Mouse (Mus musculus) layer of hippocampus, adult 2 months (tissue): ENCODE results near the gene Trhr2. TPM values are rescaled to one million over a fixed set of nuclear protein-coding genes. Genes with fewer than 3 reads are reported as not detected.

Source experiments
- DNase-seq, 2 experiments: peaks; one replicate each; pipeline ENCODE4 v3.0.0; 2022; ENCODE audit warnings: low spot score in 2 of 2
- H3K27ac ChIP-seq: fragments of 200-600 bp; 2 replicates; pipeline ENCODE4 v1.8.1; 2022
- H3K4me3 ChIP-seq: fragments of 200-600 bp; 2 replicates; pipeline ENCODE4 v1.8.1; 2022; ENCODE audit warnings: mild to moderate bottlenecking
- CTCF ChIP-seq: fragments of 200-600 bp; conservative IDR thresholded peaks from 2 replicates; pipeline ENCODE4 v1.8.1; 2022; ENCODE audit warnings: antibody characterized with exemption, mild to moderate bottlenecking, moderate library complexity
- total RNA-seq, 2 experiments: library from RNA; stranded (reverse); gene quantifications; 2 replicates each; pipeline ENCODE4 v1.2.3; 2021

Gene Trhr2
- total RNA-seq, 2 experiments from 2014 or later = 0.79 to 0.82 TPM

GRCm38 (mm10) chr8:122371706-122372105, 11.2 kb upstream of the Trhr2 start:
- no peak for DNase-seq
- no peak overlapping the region for H3K27ac ChIP-seq
- no peak overlapping the region for H3K4me3 ChIP-seq
- TF ChIP-seq CTCF = no peak

- TF ChIP-seq CTCF = peak; percentile 92
- H3K4me3 ChIP-seq = no peak overlapping the region
- peak; percentile 32 to 71 for DNase-seq
- no peak overlapping the region for H3K27ac ChIP-seq
Measured at GRCm38 (mm10) chr8:122369665-122370064, 9.1 kb upstream of the Trhr2 start.

GRCm38 (mm10) chr8:122368494-122368893, 7.9 kb upstream of the Trhr2 start:
- no peak for TF ChIP-seq CTCF
- Histone ChIP-seq H3K4me3 (no peak overlapping the region), H3K27ac (no peak overlapping the region)
- DNase-seq = no peak

GRCm38 (mm10) chr8:122362967-122363366, 2.4 kb upstream of the Trhr2 start:
- TF ChIP-seq CTCF = no peak
- Histone ChIP-seq H3K27ac (no peak overlapping the region), H3K4me3 (no peak overlapping the region)
- no peak for DNase-seq

- no peak for TF ChIP-seq CTCF
- DNase-seq = no peak
- H3K4me3 ChIP-seq = no peak overlapping the region
- no peak overlapping the region for H3K27ac ChIP-seq
Measured at GRCm38 (mm10) chr8:122362271-122362670, 1.7 kb upstream of the Trhr2 start.

- TF ChIP-seq CTCF = no peak
- DNase-seq = no peak
- no peak overlapping the region for H3K27ac ChIP-seq
Measured at GRCm38 (mm10) chr8:122359111-122359775, 1.3 kb downstream of the Trhr2 start.

DNA sequence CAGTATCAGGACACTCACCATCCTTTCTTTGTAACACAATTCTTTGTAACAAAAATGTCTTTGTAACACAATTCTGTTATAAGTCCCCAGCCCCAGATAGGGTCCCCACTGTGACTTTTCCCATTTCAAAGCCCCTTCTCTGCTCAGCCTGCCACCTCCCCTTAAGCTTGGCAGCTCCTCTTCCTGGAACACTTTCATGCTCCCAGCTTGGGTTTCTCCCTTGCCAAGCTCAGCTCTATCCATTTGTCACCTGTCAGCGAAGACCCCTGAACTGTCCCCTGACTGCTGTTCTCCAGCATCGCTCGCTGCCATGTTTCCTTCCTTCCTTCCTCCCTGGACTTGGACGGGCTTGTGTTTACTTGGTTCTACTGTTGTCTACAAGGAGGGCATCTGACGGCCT, 2.9 kb downstream of the Trhr2 start:
- H3K27ac ChIP-seq = no peak overlapping the region
- no peak for DNase-seq
- TF ChIP-seq CTCF = no peak
- no peak overlapping the region for H3K4me3 ChIP-seq

More at GRCm38 (mm10) chr8:122359111-122359775, 1.3 kb downstream of the Trhr2 start:
- no peak overlapping the region for H3K4me3 ChIP-seq

DNA sequence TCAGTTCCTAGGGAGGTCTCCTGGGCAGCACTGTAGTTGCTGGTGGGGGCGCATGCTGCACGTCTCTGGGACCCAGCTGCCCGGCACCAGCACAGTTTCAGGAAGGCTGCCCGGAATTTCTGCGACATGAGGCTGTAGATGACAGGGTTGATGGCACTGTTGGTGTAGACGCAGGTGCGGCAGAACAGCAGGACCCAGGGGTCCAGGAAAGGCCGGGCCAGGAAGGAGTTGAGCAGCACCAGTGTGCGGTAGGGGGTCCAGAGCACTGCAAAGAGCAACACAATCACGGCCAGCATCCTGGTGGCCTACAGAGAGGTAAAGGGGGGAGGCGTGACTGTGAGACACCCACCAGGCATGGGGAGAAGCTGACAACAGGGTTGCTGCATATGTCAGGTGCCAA, 3.3 kb downstream of the Trhr2 start:
- no peak for TF ChIP-seq CTCF
- Histone ChIP-seq H3K4me3 (no peak overlapping the region), H3K27ac (no peak overlapping the region)
- no peak for DNase-seq

DNA sequence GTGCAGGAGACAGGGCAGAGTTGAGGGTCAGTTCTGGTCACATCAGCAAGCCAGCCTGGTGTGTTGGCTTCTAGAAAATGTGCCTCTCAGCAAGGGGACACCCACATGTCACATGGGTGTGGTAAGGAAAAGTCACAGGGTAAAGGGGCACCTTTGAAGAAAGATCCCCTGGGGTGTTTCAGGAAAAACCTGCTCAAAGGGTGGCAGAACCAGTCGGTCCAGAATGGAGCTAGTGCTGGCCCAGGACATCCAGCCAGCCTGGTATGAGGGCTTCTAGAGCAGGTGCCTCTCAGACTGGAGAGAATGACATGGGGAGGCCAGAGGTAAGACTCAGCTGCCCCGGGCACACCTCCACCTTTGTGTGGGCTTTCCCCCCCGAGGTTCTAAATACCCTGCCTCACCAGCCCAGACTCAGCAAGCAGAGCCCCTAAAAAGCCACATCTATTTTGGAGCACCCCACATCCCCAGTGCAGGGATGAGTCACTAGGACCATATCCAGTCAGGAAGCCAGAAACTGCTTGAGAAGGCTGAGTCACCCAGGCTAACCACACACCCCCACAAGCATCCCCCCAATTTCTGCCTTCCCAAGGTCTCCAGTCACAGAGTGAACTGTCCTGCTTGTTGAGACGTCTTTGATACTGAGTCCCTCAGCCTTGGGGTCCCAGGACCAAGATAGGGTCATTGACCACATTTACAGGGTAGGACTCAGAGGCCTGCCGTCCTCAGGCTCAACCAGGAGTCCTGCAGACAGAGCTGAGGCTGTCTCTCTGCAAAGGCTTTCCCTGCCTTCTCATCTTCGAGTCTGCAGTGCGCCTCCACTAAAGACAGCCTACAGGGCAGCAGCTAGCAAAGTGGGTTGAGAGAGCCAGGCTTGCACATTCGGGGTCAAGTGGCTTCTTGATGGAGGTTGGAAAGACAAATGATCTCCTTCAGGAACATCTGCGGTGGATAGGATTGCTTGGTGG, 4.6 kb downstream of the Trhr2 start:
- peak overlapping the region; percentile 70 for H3K27ac ChIP-seq
- no peak for TF ChIP-seq CTCF
- H3K4me3 ChIP-seq = no peak overlapping the region
- peak; percentile 34 to 68 for DNase-seq

DNA sequence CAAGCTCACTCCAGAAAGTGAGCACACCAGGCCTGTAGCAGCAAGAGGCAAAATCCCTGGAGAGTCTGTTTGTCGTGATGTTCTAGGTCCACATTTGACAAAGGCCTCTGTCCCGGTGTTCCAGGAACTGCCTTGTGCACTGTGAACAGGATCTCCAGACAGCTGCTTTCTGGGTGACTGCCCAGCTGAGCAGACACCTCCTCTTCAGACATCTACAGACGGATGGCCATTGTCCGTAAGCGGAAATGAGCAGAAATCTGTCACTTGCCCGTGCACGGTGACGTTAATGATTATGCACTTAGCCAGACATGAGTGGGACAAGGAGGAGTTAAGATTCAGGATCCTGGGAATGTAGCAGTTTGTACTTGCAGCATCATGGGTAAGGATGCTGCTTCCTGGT, 6.4 kb downstream of the Trhr2 start:
- no peak overlapping the region for H3K4me3 ChIP-seq
- no peak overlapping the region for H3K27ac ChIP-seq
- no peak for TF ChIP-seq CTCF
- DNase-seq = no peak

DNA sequence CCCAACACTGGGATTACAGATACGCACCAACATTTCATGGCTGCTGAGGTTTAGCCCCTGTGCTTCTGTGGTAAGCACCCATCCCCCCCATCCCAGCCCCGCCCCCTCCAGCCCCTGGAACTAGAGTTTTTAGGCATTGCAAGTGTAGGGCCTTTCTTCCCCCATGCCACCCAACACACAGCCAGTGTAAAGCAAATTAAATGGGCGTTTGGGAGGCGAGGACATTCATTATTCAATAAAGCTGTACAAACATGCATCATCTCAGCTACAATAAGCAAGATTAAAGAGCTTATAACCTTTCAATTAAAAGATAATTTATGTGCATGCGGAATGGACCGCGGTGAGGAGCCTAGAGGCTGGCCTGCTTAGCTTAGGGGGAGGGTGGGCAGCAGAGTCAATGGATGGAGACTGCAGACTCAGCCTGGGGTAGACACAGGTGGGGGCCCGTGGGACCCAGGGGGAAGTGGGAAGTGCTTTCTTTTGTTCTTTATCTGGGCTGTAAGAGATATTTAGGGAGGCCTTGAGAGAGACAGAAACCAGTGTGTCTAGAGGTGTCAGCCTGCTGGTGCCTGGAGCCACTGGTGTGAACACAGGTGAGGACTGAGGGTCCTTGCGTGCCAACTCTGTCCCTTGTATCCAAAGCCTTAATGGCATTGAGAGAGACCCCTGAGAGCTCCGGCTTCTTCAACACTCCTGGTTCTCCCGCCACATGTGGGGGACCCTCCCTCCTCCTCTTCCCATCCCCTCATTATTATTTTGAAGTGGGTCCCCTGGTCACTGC, 10.0 kb downstream of the Trhr2 start:
- no peak for DNase-seq
- no peak overlapping the region for H3K27ac ChIP-seq
- no peak overlapping the region for H3K4me3 ChIP-seq
- no peak for TF ChIP-seq CTCF

DNA sequence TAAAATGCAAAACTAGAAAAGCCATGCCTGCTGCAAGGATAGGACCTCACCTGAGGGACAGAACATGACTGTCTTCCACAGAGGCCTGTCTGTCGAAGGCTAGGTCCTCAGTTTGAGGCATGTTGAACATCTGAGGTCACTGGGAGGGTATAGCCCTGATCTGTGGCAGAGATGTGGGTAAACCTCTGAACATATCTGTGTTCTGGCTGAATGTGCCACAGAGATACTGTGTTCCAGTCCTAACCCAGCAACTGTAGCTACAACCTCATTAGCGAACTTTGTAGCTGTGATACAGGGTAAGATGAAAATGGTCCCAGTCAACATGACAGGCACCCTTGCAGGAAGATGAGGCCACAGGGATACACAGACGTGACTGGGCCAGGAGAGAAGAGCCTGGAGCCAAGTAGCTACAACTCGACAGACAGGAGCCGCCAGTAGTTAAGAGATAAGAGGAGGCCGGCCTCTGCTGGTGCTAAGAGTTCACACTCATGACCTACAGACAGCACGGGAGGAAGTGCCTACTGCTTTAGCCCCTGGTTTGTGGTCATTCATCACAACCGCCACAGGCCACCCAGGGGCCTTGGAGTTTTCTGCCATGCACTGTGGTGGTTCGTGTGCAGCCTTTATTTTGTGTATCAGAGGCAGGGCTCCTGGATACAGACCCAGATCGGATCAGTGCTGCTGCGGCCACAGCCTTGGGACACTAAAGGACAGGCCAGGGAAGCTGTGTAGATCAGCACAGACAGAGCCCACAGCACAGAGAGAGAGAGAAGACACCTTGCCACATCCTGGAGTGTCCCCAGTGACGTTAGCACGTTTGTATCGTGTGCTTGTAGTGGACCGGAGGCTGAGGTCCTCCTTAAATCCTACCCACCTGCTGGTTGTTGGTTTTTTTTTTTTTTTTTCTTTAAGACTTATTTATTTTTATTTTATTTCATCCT, 10.9 kb downstream of the Trhr2 start:
- Histone ChIP-seq H3K4me3 (no peak overlapping the region), H3K27ac (no peak overlapping the region)
- no peak for TF ChIP-seq CTCF
- no peak for DNase-seq
